Mouse (Mus musculus) myocyte (in vitro differentiated cells): ENCODE measurements around the gene Selenow. TPM values are rescaled to one million over a fixed set of nuclear protein-coding genes. Genes with fewer than 3 reads are reported as not detected.

Experiments
- H3K27me3 ChIP-seq: one replicate; pipeline ENCODE4 v1.6.1; 2011; ENCODE audit not compliant: control insufficient read depth, insufficient read depth, insufficient read length
- H3K36me3 ChIP-seq: one replicate; pipeline ENCODE4 v1.6.1; 2011; ENCODE audit not compliant: control insufficient read depth, insufficient read depth
- H3K4me2 ChIP-seq: one replicate; pipeline ENCODE4 v1.6.1; 2011; ENCODE audit warnings: low read depth, control low read depth
- H3K4me3 ChIP-seq: one replicate; pipeline ENCODE4 v1.5.1; 2011; ENCODE audit warnings: mild to moderate bottlenecking, control low read depth, moderate library complexity
- H3K79me2 ChIP-seq: one replicate; pipeline ENCODE4 v1.6.1; 2011; ENCODE audit not compliant: control insufficient read depth, insufficient read depth
- H3ac ChIP-seq: one replicate; pipeline ENCODE4 v1.6.1; 2011; ENCODE audit not compliant: control insufficient read depth, insufficient read length
- CEBPB ChIP-seq: IDR thresholded peaks from 2 replicates; pipeline ENCODE4 v1.6.1; 2011; ENCODE audit warnings: mild to moderate bottlenecking, moderate library complexity; ENCODE audit not compliant: poor library complexity, insufficient read depth, severe bottlenecking
- E2F4 ChIP-seq: IDR thresholded peaks from one replicate; pipeline ENCODE4 v1.6.1; 2011; ENCODE audit warnings: mild to moderate bottlenecking, control low read depth, moderate library complexity; ENCODE audit not compliant: insufficient read depth
- MAX ChIP-seq: IDR thresholded peaks from one replicate; pipeline ENCODE4 v1.6.1; 2011; ENCODE audit warnings: low read depth, mild to moderate bottlenecking, control low read depth
- MYOD1 ChIP-seq, 3 experiments: IDR thresholded peaks; one replicate each; pipeline ENCODE4 v1.6.1; 2011; ENCODE audit warnings: control low read depth in 2 of 3, low read depth in 2 of 3, mild to moderate bottlenecking in 2 of 3, moderate library complexity in 1 of 3; ENCODE audit not compliant: insufficient read length in 2 of 3, control insufficient read depth in 1 of 3
- MYOG ChIP-seq, 3 experiments: IDR thresholded peaks; one replicate each; pipeline ENCODE4 v1.6.1; 2011; ENCODE audit warnings: control low read depth in 2 of 3, low read depth in 2 of 3, mild to moderate bottlenecking in 2 of 3; ENCODE audit not compliant: insufficient read length in 2 of 3, control insufficient read depth in 1 of 3, insufficient read depth in 1 of 3
- POLR2A ChIP-seq: IDR thresholded peaks from one replicate; pipeline ENCODE4 v1.6.1; 2011; ENCODE audit warnings: low read depth, mild to moderate bottlenecking, control low read depth, moderate library complexity; ENCODE audit not compliant: insufficient read length
- POLR2AphosphoS2 ChIP-seq: IDR thresholded peaks from one replicate; pipeline ENCODE4 v1.6.1; 2011; ENCODE audit warnings: low read depth, control low read depth; ENCODE audit not compliant: insufficient read length
- REST ChIP-seq: IDR thresholded peaks from one replicate; pipeline ENCODE4 v1.6.1; 2011; ENCODE audit warnings: mild to moderate bottlenecking, control low read depth, moderate library complexity; ENCODE audit not compliant: insufficient read depth, insufficient read length
- SRF ChIP-seq: IDR thresholded peaks from one replicate; pipeline ENCODE4 v1.6.1; 2011; ENCODE audit warnings: low read depth; ENCODE audit not compliant: control insufficient read depth, insufficient read length
- TCF12 ChIP-seq: IDR thresholded peaks from one replicate; pipeline ENCODE4 v1.6.1; 2011; ENCODE audit warnings: mild to moderate bottlenecking, control low read depth; ENCODE audit not compliant: poor library complexity, insufficient read depth, severe bottlenecking
- TCF3 ChIP-seq: IDR thresholded peaks from one replicate; pipeline ENCODE4 v1.6.1; 2011; ENCODE audit warnings: low read depth, control low read depth; ENCODE audit not compliant: insufficient read length
- USF1 ChIP-seq: IDR thresholded peaks from one replicate; pipeline ENCODE4 v1.6.1; 2011; ENCODE audit warnings: low read depth, mild to moderate bottlenecking, control low read depth, moderate library complexity
- polyA plus RNA-seq: library from polyadenylated mRNA; unstranded; fragments of >200 nt; fragmentation: generic; extraction: Trizol; gene quantifications from one replicate; pipeline ENCODE4 v1.2.1, GENCODE M21; 2012; ENCODE audit warnings: missing spikeins

The Selenow gene
- polyA plus RNA-seq, 1 experiment: 507 TPM

DNA sequence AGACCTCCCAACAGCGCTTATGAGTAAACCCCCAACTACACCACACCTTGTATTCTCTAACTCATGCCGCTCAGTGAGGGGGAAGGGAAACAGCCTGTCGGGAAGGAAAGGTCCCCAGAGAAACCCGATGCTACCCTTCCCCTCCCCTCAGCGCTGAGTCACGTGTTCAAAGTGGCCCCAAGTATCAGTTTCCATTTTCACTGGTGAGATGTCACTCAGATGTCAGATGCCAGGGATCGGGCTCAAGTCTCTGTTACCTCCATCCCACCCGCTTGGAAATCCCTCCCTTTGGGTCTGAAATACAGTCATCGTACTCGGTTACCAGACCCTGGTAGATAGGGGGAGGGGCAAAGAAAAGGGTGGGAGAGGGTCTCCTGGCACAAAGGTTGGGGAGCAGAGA is 406 bp downstream of the Selenow start:
- peak overlapping the region; percentile 87 for H3K4me2 ChIP-seq
- peaks cover 24% of the 10 kb centered on the region for H3K79me2 ChIP-seq
- no peaks in the 10 kb centered on the region for H3K27me3 ChIP-seq
- peak overlapping the region; percentile 71 for H3ac ChIP-seq
- TF ChIP-seq E2F4 (no peak), MYOD1 (IDR thresholded peaks at IDR 0.05; ENCODE audit: control insufficient read depth in 1 of 3, insufficient read length in 2 of 3, low read depth in 2 of 3) (no peak), USF1 (peak; percentile 93), TCF12 (no peak)
- H3K36me3 ChIP-seq: peaks cover 18% of the 10 kb centered on the region
- peak overlapping the region; percentile 95 for H3K4me3 ChIP-seq

DNA sequence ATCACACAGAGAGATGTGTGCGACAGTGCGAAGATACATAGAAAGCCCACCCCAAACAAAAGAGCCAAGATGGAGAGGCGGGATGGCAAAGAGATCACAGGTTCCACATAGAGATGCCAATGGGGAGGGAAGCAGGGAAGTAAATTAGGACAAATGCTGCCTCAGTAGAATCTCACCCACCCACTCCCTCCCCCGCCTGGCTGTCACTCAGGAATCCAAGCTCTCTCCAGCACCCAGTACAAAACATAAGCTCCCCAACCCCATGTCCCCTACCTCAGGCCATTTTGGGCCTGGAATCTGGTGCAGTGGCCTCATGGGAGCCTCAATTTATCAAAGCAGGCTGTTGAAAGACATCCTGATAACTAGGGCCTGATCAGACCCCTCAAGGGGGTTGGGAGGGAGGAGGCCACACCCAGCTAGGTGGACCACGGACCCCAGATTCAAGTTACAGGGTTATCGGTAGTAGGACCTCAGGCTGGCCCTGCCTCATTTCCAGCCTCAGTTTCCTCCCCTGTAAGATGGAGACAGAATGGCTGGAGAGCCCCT is 1.5 kb downstream of the Selenow start:
- TF ChIP-seq SRF (no peak), E2F4 (no peak), MYOG (IDR thresholded peaks at IDR 0.05; ENCODE audit: control insufficient read depth in 1 of 3, insufficient read depth in 1 of 3, insufficient read length in 2 of 3, low read depth in 2 of 3) (no peak), USF1 (no peak), POLR2A (no peak), POLR2AphosphoS2 (no peak), REST (no peak), MYOD1 (IDR thresholded peaks at IDR 0.05; ENCODE audit: control insufficient read depth in 1 of 3, insufficient read length in 2 of 3, low read depth in 2 of 3) (no peak), CEBPB (no peak), TCF3 (no peak), TCF12 (no peak), MAX (no peak)
- Histone ChIP-seq H3K4me2 (peak overlapping the region; percentile 87), H3K36me3 (peaks cover 18% of the 10 kb centered on the region), H3ac (no peak overlapping the region), H3K79me2 (peaks cover 24% of the 10 kb centered on the region), H3K27me3 (no peaks in the 10 kb centered on the region), H3K4me3 (peak overlapping the region; percentile 95)

DNA sequence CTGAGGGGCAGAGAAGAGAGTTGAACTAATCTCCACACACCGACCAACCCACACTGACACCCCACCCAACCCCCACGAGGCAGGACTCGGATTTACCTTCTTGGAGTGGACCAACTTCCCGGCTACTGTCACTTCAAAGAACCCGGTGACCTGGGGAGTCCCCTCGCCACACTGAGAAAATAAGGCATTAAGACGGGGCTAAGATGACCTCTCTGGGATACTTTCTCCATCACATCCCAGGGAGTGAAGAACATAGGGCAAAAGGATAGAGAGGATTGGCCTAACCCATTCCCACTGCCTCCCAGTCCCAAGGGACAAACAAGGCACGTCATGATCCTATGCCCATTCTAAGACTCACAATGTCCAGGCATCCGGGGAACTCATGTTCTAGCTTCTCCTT is 2.3 kb downstream of the Selenow start:
- Histone ChIP-seq H3ac (no peak overlapping the region), H3K4me2 (peak overlapping the region; percentile 87), H3K79me2 (peaks cover 24% of the 10 kb centered on the region), H3K36me3 (peaks cover 18% of the 10 kb centered on the region), H3K27me3 (no peaks in the 10 kb centered on the region), H3K4me3 (no peak overlapping the region)
- TF ChIP-seq SRF (no peak), MAX (no peak), REST (no peak), POLR2A (no peak), TCF12 (no peak), POLR2AphosphoS2 (no peak), MYOD1 (IDR thresholded peaks at IDR 0.05; ENCODE audit: control insufficient read depth in 1 of 3, insufficient read length in 2 of 3, low read depth in 2 of 3) (no peak), USF1 (no peak), TCF3 (no peak), CEBPB (no peak), E2F4 (no peak), MYOG (IDR thresholded peaks at IDR 0.05; ENCODE audit: control insufficient read depth in 1 of 3, insufficient read depth in 1 of 3, insufficient read length in 2 of 3, low read depth in 2 of 3) (no peak)

DNA sequence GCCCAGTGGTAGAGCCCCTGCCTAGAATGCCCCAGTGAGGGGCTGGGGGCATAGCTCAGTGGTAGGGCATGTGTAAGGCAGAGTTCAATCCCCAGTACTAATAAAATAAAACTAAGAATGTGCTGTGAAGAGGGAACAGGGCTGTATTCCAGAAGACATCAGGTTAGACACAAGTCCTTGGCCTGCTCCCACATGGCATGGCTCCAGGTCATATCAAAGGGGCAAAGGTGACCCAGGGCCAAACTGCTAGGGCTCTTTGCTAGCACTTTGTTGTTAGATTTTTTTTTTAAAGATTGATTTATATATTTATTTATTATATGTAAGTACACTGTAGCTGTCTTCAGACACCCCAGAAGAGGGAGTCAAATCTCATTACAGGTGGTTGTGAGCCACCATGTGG is 3.8 kb downstream of the Selenow start:
- Histone ChIP-seq H3K36me3 (peaks cover 18% of the 10 kb centered on the region), H3K79me2 (peaks cover 24% of the 10 kb centered on the region), H3K27me3 (no peaks in the 10 kb centered on the region), H3K4me2 (no peak overlapping the region), H3K4me3 (no peak overlapping the region), H3ac (no peak overlapping the region)
- TF ChIP-seq MAX (no peak), E2F4 (no peak), MYOD1 (IDR thresholded peaks at IDR 0.05; ENCODE audit: control insufficient read depth in 1 of 3, insufficient read length in 2 of 3, low read depth in 2 of 3) (no peak), MYOG (IDR thresholded peaks at IDR 0.05; ENCODE audit: control insufficient read depth in 1 of 3, insufficient read depth in 1 of 3, insufficient read length in 2 of 3, low read depth in 2 of 3) (no peak)

DNA sequence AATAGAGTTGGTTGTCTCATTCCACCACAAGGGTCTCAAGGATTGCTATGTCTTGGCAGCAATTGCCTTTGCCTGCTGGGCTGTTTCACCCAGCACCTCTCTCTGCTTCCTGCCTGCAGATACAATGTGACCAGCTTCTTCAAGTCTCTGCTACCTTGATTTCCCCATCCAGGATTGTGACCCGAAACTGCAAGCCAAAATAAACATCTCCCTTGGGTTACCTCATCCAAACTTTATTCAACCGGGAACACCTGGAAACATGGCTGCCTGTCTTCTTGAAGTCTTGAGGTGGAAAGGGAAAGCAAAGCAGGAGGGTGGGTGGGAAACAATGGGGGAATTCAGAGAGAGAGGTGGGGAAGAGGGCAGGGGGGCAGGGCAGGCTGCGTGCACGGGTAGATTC is 5.2 kb downstream of the Selenow start:
- Histone ChIP-seq H3K36me3 (peaks cover 18% of the 10 kb centered on the region), H3ac (no peak overlapping the region), H3K4me2 (no peak overlapping the region), H3K27me3 (no peaks in the 10 kb centered on the region), H3K4me3 (no peak overlapping the region), H3K79me2 (peaks cover 23% of the 10 kb centered on the region)
- no peak for TF ChIP-seq CEBPB
- TF ChIP-seq MYOG (IDR thresholded peaks at IDR 0.05; ENCODE audit: control insufficient read depth in 1 of 3, insufficient read depth in 1 of 3, insufficient read length in 2 of 3, low read depth in 2 of 3): no peak
- no peak for TF ChIP-seq POLR2AphosphoS2
- no peak for TF ChIP-seq SRF
- TF ChIP-seq REST: no peak
- TF ChIP-seq MAX: no peak
- TF ChIP-seq TCF3: no peak
- no peak for TF ChIP-seq TCF12
- TF ChIP-seq E2F4: no peak
- TF ChIP-seq USF1: no peak
- no peak for TF ChIP-seq MYOD1 (IDR thresholded peaks at IDR 0.05; ENCODE audit: control insufficient read depth in 1 of 3, insufficient read length in 2 of 3, low read depth in 2 of 3)
- no peak for TF ChIP-seq POLR2A
